Mouse (Mus musculus): ENCODE measurements around the gene Ptprj. TPM values are rescaled to one million over a fixed set of nuclear protein-coding genes. Genes with fewer than 3 reads are reported as not detected.

Ptprj gene
- polyA plus RNA-seq, 1 experiment: 23.2 TPM

DNA sequence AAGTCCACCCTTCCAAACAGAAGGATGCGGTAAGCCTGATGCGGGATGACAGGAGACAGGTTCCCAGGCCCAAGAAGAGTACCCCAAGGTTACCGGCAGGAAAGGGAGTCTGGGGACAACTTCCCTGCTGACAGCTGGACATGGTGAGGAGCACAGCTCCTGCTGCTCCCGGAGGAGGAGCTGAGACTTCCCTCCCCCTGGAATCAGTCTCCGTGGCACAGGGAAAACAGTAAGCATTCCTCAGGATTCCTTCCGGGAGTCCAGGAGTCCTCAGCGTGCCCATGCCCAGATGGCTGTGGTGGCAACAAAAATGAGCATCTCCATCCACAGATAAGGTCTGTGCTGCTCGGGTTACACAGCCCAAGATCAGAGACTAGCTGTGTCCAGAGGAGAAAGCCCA, 102.8 kb downstream of the Ptprj start:
- no peak overlapping the region for H3K27ac ChIP-seq (ENCODE audit: insufficient read depth, low read depth, low read length)
- no peaks in the 10 kb centered on the region for H3K36me3 ChIP-seq (ENCODE audit: control insufficient read depth, insufficient read depth, low read length)
- TF ChIP-seq POLR2A (IDR thresholded peaks at IDR 0.05; ENCODE audit: low read depth, low read length) (no peak), CTCF (conservative IDR thresholded peaks at IDR 0.05; ENCODE audit: insufficient read depth, insufficient read length, low read depth, low read length) (no peak)
- H3K4me3 ChIP-seq (ENCODE audit: insufficient read depth, low read depth, low read length): no peak overlapping the region
- no peaks in the 10 kb centered on the region for H3K27me3 ChIP-seq (replicated peaks; ENCODE audit: control insufficient read depth, insufficient read depth, low read length)
- DNase-seq: no peak
- peaks cover 13% of the 10 kb centered on the region; the same call in 1 of the 2 replicates for H3K4me1 ChIP-seq (ENCODE audit: control insufficient read depth, insufficient read depth, low read length)
- WGBS: 31% methylated on average over 8 of the region's 8 CpGs

DNA sequence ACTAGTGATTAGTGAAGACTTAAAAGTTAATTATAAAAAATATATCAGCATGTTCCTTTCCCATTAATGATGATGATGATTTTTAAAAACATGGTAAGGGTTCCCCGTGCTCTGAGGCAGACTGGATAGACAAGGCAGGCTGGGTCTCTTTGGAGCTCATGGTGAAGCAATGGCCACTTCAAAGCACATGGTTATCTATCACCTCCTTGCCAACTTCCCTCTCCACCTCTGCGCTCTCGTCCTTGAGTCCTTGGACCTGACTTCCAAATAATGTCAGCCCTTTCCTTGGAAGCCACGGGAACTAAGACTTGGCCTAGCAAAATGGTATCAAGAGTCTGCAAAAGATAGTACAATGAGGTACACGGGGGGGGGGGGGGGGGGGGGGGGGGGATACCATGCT, 103.7 kb downstream of the Ptprj start:
- Histone ChIP-seq H3K27me3 (replicated peaks; ENCODE audit: control insufficient read depth, insufficient read depth, low read length) (no peaks in the 10 kb centered on the region), H3K4me3 (ENCODE audit: insufficient read depth, low read depth, low read length) (no peak overlapping the region), H3K4me1 (ENCODE audit: control insufficient read depth, insufficient read depth, low read length) (peaks cover 13% of the 10 kb centered on the region; the same call in 1 of the 2 replicates), H3K36me3 (ENCODE audit: control insufficient read depth, insufficient read depth, low read length) (no peaks in the 10 kb centered on the region), H3K27ac (ENCODE audit: insufficient read depth, low read depth, low read length) (no peak overlapping the region)
- 75% methylated on average over 4 of the region's 5 CpGs for WGBS
- DNase-seq: no peak
- TF ChIP-seq POLR2A (IDR thresholded peaks at IDR 0.05; ENCODE audit: low read depth, low read length) (no peak), CTCF (conservative IDR thresholded peaks at IDR 0.05; ENCODE audit: insufficient read depth, insufficient read length, low read depth, low read length) (no peak)

DNA sequence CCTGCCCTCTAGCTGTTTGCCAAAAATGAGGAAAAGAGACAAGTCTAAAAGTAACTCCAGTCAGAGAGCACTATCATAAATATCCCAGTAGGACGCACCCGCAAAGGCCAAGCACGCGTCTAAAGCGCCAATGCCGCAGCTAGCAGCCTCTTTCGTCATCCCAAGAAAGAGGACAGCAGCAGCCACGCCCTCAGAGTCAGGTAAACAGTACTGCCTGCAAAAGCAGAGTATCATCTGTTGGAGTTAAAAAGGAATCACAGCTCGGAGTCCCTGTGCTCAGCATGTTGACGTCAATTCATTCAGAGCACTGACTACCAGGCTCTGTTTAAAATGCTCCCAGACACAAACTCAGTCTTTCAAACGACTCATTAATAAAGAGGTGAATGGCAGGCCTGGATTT, 104.1 kb downstream of the Ptprj start:
- Histone ChIP-seq H3K4me3 (ENCODE audit: insufficient read depth, low read depth, low read length) (no peak overlapping the region), H3K27ac (ENCODE audit: insufficient read depth, low read depth, low read length) (no peak overlapping the region), H3K4me1 (ENCODE audit: control insufficient read depth, insufficient read depth, low read length) (peaks cover 13% of the 10 kb centered on the region; the same call in 1 of the 2 replicates), H3K27me3 (replicated peaks; ENCODE audit: control insufficient read depth, insufficient read depth, low read length) (no peaks in the 10 kb centered on the region), H3K36me3 (ENCODE audit: control insufficient read depth, insufficient read depth, low read length) (no peaks in the 10 kb centered on the region)
- WGBS: 86% methylated on average over 11 of the region's 11 CpGs
- TF ChIP-seq POLR2A (IDR thresholded peaks at IDR 0.05; ENCODE audit: low read depth, low read length): no peak
- no peak for TF ChIP-seq CTCF (conservative IDR thresholded peaks at IDR 0.05; ENCODE audit: insufficient read depth, insufficient read length, low read depth, low read length)
- DNase-seq: no peak

DNA sequence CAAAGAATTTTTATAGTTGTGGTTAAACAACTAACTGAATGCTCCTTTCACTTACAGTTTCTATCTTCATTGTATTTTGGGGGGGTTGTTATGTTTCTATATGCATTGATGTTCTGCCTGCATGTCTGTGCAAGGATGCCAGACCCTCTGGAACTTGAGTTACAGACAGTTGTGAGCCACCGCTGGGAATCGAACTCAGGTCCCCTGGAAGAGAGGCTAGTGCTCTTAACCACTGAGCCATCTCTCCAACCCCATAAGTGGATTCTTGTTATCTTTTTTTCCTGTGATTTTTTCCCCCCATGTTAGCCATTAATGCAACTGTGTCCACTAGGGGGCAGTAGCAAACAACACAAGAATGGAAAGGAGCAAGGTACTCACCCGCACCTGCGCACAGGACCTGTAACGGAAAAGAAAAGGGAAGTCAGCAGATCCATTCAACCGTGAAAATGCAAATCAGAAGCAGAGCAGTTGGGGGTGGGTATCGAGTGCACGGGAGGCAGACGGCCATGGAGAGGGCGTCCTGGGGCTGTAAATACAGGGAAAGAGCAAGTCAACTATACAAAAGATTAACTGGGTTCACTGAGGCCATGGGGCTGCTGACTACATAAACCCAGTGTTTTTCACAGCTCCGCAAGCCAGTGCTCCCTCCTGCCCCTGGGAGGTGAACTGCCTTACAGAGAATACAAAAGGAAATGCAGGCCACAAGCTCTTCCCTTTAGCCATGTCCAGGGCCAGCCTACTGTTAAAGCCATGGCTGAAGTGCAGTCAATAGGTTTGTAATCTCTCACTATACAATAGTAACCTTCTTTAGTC, 105.6 kb downstream of the Ptprj start:
- Histone ChIP-seq H3K4me3 (ENCODE audit: insufficient read depth, low read depth, low read length) (no peak overlapping the region), H3K36me3 (ENCODE audit: control insufficient read depth, insufficient read depth, low read length) (no peaks in the 10 kb centered on the region), H3K27me3 (replicated peaks; ENCODE audit: control insufficient read depth, insufficient read depth, low read length) (no peaks in the 10 kb centered on the region), H3K4me1 (ENCODE audit: control insufficient read depth, insufficient read depth, low read length) (peaks cover 13% of the 10 kb centered on the region; the same call in 1 of the 2 replicates), H3K27ac (ENCODE audit: insufficient read depth, low read depth, low read length) (peak overlapping the region; percentile 66)
- TF ChIP-seq CTCF (conservative IDR thresholded peaks at IDR 0.05; ENCODE audit: insufficient read depth, insufficient read length, low read depth, low read length): peak; percentile 87
- no peak for TF ChIP-seq POLR2A (IDR thresholded peaks at IDR 0.05; ENCODE audit: low read depth, low read length)
- DNase-seq: peak; percentile 98
- 2% methylated on average over 11 of the region's 11 CpGs for WGBS

DNA sequence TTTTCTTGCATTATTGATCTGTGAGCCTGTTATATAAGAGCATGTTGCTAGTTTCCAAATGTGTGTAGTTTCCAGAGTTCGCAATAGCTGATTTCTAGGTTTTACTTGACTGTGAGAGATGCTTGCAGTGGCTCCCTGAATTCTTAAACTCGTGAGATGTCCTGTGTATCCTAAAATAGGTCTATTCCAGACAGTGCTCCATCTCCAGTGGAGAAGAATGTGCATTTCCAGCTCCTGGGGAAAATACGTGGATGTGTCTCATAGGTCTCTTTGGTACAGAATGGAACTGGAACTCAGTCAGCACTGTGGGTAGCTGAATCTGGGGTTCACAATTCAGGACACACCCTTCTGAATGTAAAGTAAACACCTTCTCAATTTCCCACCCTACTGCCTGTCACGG, 107.7 kb downstream of the Ptprj start:
- no peak for DNase-seq
- WGBS: 73% methylated on average over 4 of the region's 4 CpGs
- TF ChIP-seq CTCF (conservative IDR thresholded peaks at IDR 0.05; ENCODE audit: insufficient read depth, insufficient read length, low read depth, low read length) (no peak), POLR2A (IDR thresholded peaks at IDR 0.05; ENCODE audit: low read depth, low read length) (no peak)
- H3K4me3 ChIP-seq (ENCODE audit: insufficient read depth, low read depth, low read length): no peak overlapping the region
- peaks cover 13% of the 10 kb centered on the region; the same call in 1 of the 2 replicates for H3K4me1 ChIP-seq (ENCODE audit: control insufficient read depth, insufficient read depth, low read length)
- H3K36me3 ChIP-seq (ENCODE audit: control insufficient read depth, insufficient read depth, low read length): no peaks in the 10 kb centered on the region
- H3K27me3 ChIP-seq (replicated peaks; ENCODE audit: control insufficient read depth, insufficient read depth, low read length): no peaks in the 10 kb centered on the region
- H3K27ac ChIP-seq (ENCODE audit: insufficient read depth, low read depth, low read length): no peak overlapping the region

DNA sequence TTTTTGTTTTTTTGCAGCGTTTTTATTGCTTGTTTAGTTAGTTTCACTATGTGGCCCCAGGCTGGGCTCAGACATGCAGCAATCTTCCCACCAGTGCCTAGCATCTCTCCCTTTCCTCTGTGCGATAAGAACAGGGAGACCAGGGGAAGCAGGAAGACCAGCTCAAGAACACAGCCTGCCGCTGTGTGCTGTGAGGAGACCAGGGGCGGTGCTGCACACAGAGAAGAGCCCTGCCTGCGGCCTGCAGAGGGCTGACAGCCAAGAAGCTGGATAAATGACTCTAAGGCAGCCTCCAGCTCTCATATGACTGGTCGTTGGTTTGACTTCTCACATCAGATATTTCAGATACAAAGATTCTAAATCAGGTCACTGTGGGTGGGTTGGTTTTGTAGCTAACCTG, 110.3 kb downstream of the Ptprj start:
- Histone ChIP-seq H3K27ac (ENCODE audit: insufficient read depth, low read depth, low read length) (no peak overlapping the region), H3K27me3 (replicated peaks; ENCODE audit: control insufficient read depth, insufficient read depth, low read length) (no peaks in the 10 kb centered on the region), H3K4me3 (ENCODE audit: insufficient read depth, low read depth, low read length) (no peak overlapping the region), H3K4me1 (ENCODE audit: control insufficient read depth, insufficient read depth, low read length) (peaks cover 2% of the 10 kb centered on the region; the same call in 1 of the 2 replicates), H3K36me3 (ENCODE audit: control insufficient read depth, insufficient read depth, low read length) (no peaks in the 10 kb centered on the region)
- TF ChIP-seq POLR2A (IDR thresholded peaks at IDR 0.05; ENCODE audit: low read depth, low read length) (no peak), CTCF (conservative IDR thresholded peaks at IDR 0.05; ENCODE audit: insufficient read depth, insufficient read length, low read depth, low read length) (no peak)
- no peak for DNase-seq
- WGBS: 49% methylated on average over 6 of the region's 6 CpGs

DNA sequence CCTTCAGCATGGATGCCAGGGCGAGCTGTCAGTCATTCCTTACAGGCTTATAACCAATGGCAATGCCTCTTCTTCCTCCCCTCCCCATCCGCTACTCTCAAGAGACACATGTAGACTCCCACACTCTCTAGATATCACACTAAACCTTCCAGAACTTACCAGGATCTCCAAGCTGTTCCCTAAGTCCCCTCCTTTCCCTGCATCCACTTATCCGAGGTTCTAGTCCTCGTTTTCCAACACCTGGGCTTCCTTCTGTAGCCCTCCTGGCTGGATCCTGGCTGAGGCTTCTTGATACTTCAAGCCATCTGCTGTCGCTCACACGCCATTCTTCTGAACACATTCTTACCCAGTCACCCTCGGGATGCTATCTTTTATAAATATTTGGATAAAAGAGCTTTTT, 114.0 kb downstream of the Ptprj start:
- Histone ChIP-seq H3K27ac (ENCODE audit: insufficient read depth, low read depth, low read length) (no peak overlapping the region), H3K4me1 (ENCODE audit: control insufficient read depth, insufficient read depth, low read length) (no peaks in the 10 kb centered on the region), H3K27me3 (replicated peaks; ENCODE audit: control insufficient read depth, insufficient read depth, low read length) (no peaks in the 10 kb centered on the region), H3K36me3 (ENCODE audit: control insufficient read depth, insufficient read depth, low read length) (no peaks in the 10 kb centered on the region), H3K4me3 (ENCODE audit: insufficient read depth, low read depth, low read length) (no peak overlapping the region)
- no peak for TF ChIP-seq CTCF (conservative IDR thresholded peaks at IDR 0.05; ENCODE audit: insufficient read depth, insufficient read length, low read depth, low read length)
- TF ChIP-seq POLR2A (IDR thresholded peaks at IDR 0.05; ENCODE audit: low read depth, low read length): no peak
- WGBS: 72% methylated on average over 7 of the region's 7 CpGs
- no peak for DNase-seq

Data from kidney, adult 2 months (tissue).